Mouse (Mus musculus) testis, adult 2 months (tissue): Measurements from ENCODE around the gene Pex14.

ENCODE experiments used
- CTCF ChIP-seq: fragments of 200-500 bp; IDR thresholded peaks from 2 replicates; pipeline ENCODE4 v1.5.1; 2012; ENCODE audit warnings: low read depth, mild to moderate bottlenecking, inconsistent platforms, low read length, moderate library complexity; ENCODE audit not compliant: control insufficient read depth, insufficient read depth, insufficient replicate concordance
- POLR2A ChIP-seq: fragments of 200-500 bp; IDR thresholded peaks from 2 replicates; pipeline ENCODE4 v1.6.1; 2012; ENCODE audit warnings: low read depth, mild to moderate bottlenecking, inconsistent platforms, low read length, moderate library complexity; ENCODE audit not compliant: control insufficient read depth

GRCm38 (mm10) chr4:148943099-148943498 is 156.6 kb downstream of the Pex14 start:
- no peak for TF ChIP-seq CTCF
- no peak for TF ChIP-seq POLR2A
